Mouse (Mus musculus): ENCODE data around the gene Ctdnep1.
A peak's percentile ranks its signal among the peaks of the same experiment; 100 is the strongest.

The Ctdnep1 gene

GRCm38 (mm10) chr11:69983377-69983776, 2.4 kb downstream of the Ctdnep1 start:
- DNase-seq (ENCODE audit: low read depth, low spot score) = no peak

DNA sequence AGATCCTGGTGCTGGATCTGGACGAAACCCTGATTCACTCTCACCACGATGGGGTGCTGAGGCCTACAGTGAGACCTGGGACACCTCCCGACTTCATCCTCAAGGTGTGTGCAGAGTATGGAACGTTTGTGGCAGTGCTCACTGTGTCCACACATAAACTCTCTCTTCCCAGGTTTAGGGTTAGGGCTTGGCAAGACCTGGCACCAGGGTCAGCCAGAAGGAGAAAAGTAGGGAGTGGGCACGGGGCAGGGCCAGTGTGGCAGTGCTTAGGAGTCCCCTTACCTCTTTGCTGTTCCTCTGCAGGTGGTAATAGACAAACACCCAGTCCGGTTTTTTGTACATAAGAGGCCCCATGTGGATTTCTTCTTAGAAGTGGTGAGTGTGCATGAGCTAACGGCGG, 3.5 kb downstream of the Ctdnep1 start:
- DNase-seq (ENCODE audit: low read depth, low spot score) = no peak

GRCm38 (mm10) chr11:69989949-69990348, 9.0 kb downstream of the Ctdnep1 start:
- no peak for DNase-seq (ENCODE audit: low read depth, low spot score)

DNA sequence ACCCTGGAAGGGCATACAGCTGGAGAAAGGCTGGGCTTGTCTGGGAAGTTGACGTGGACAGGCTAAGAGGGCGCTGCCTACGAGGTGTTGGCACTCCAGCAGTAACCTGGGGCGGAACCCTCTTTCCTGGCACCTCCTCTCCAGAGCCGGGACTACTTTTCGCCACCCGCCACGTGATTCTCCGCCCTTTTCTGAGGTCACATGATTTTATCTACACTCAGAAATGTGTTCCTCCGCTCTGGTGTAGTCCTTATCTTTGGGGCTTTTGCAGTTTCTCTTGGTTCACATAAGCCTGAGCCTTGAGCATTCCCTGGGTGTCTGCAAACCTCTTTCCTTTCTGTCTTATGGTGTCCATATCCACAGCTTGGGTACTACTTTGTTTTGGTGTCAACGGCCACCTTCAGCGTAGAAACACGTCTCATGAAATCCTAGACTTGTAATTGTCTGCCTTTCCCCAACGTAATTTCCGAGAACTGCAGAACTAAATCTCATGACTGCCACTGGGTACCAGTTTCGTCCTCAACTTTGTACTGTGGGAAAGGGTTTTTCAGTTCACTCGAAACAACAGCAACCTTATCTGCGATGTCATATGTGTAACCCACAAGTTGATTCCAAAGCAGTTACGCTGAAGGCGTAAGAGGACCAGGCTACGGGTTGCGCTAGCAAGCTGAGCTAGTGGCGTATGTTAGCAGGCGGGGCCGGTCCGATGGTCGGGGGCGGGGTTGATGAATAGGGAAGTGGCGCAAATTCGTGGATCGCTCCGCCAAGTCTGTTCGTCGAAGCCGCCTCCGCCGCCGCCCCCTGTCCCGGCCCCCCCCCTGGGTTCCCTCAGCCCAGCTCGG, 10.1 kb downstream of the Ctdnep1 start, which contains the start of gene Gabarap:
Gene Gabarap (plus strand): TSS at position 294 of the 842 bp plus-strand sequence.
- DNase-seq (ENCODE audit: low read depth, low spot score) = peak; percentile 97

DNA sequence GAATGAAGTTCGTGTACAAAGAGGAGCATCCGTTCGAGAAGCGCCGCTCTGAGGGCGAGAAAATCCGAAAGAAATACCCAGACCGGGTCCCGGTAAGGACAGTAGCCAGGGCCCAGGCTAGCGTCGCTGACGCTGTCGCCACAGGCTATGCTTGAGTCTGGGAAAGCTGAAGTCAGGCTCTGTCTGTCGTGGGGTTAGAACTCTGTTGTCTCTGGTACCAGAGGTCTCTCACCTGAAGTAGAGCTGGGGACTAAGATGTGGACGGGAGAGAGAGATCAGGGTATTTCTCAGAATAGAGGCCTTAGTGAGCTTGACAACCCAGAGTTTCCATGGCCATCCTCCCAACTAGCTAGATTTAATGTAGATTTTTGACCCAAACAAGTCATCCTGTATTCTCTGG, 10.8 kb downstream of the Ctdnep1 start:
- DNase-seq (ENCODE audit: low read depth, low spot score) = no peak

GRCm38 (mm10) chr11:69992396-69992795, 11.4 kb downstream of the Ctdnep1 start:
- DNase-seq (ENCODE audit: low read depth, low spot score) = no peak

GRCm38 (mm10) chr11:69992932-69993331, 12.0 kb downstream of the Ctdnep1 start:
- DNase-seq (ENCODE audit: low read depth, low spot score) = no peak

DNA sequence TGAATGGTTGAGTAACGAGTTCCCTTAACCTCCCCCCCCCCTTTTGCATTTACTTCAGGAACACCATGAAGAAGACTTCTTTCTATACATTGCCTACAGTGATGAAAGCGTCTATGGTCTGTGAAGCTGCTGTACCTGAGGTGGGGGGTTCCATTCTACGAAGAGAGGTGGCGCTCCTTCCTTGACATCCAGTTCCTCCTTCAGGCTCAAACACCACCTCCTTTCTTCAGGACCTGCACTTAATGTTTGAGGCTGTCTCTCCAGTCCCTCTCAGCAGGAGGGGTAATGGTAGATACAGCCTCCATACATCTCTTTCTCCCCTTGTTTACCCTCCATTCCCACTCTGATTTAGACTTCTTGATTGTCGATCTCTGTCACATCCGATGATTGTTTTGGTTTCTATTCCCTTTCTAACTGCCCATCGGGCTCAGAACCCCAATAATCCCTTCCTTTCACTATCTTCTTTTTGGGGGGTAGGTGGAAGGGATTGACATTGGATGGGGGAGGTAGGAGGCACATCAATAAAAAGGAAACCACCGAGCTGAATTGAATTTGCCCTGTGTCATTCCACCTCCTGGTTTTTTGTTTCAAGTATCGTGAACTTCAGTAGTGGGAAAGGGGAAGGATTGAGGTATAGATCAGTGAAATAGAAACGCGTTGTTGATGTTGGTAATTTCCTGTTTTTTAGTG, 13.6 kb downstream of the Ctdnep1 start:
- no peak for DNase-seq (ENCODE audit: low read depth, low spot score)

- DNase-seq (ENCODE audit: low read depth, low spot score) = peak; percentile 99
Measured at GRCm38 (mm10) chr11:69995391-69995960, 14.5 kb downstream of the Ctdnep1 start, which contains the start of gene Phf23. Phf23 (plus strand) TSS chr11:69995777.

DNA sequence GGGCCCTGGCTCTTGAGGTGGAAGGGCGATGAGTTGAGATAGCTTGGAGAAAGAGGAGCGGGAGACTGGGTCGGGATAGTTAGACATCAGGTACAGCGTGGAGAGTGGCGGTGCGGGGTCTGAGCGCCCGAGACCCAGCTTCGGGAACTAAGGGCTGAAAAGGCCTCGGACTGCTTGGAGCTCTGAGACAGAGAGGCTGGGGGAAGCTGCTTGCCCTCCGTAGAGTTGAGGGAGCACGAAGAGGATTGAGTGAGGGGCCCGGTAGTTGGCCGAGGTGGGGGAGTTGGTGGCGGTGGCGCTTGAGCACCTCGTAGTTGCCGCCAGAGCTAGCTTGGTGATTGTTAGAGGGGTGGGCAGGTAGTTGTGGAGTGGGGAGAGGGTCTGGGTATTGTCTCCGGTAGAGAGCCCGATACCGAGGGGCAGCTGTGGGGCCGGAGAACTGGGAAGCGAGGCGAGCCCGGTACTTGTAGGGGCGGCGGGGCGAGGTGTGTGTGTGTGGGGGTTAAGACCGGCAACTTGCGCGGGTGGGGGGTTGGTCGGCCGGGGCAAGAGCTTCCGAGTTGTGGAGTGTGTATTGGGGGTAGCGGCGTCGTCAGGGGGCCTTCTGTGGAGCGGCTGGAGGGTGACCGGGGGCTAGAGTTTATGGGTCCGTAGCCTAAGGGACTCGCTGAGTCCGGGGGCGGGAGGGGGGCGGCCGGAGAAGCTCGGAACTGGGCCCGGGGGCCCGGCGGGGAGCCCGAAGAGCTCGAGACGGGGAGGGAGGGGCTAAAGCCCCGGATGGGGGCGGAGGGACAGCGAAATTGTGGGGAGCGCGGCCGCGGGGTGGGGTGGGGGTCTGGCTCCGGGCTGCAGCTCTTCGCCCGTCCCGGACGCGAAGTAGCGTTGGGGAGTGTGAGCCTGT, 15.5 kb downstream of the Ctdnep1 start:
- peak; percentile 53 for DNase-seq (ENCODE audit: low read depth, low spot score)

DNA sequence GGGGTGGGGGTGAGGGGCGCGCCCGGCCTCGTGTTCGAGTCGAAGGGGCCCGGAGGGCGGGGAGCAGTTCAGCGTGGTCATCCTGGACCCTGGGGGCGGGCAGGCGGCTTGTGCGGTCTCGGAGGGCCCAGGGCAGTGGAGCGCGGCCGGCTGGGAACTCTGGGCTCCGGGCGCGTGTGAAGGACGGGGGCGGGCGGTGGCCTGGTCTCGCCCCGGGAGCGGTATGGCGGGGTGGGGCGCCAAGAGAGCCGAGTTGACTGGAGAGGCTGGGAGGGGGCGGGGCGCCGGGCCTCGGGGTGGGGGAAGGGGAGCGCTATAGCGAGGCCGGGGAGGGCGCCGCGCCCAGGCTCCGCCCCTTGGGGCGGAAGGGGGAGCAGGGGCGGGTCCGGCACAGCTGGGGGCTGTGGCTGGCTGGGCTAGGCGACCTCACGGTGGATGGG, 16.1 kb downstream of the Ctdnep1 start:
- peak; percentile 87 for DNase-seq (ENCODE audit: low read depth, low spot score)

- no peak for DNase-seq (ENCODE audit: low read depth, low spot score)
Measured at GRCm38 (mm10) chr11:69998567-69999491, 17.9 kb downstream of the Ctdnep1 start.

DNA sequence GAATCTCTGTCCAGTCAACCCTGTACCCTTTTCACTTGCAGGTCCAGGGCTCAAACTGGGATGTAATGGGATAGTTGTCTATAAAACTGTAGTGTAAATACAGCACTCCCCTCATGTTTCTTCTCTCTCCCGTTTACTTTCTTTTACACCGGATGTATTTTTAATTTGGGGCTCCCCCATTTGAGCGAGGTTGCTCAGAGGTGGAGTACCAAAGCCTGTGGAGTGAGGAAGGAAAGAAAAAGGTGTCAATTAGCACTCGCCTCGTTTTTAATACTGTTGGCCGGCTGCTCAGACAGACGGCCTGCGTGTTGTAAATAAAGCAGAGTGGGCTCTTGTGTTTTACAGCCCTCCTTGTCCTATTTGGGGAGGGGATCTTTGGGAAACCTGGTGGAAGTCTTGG, 18.7 kb downstream of the Ctdnep1 start:
- no peak for DNase-seq (ENCODE audit: low read depth, low spot score)

DNA sequence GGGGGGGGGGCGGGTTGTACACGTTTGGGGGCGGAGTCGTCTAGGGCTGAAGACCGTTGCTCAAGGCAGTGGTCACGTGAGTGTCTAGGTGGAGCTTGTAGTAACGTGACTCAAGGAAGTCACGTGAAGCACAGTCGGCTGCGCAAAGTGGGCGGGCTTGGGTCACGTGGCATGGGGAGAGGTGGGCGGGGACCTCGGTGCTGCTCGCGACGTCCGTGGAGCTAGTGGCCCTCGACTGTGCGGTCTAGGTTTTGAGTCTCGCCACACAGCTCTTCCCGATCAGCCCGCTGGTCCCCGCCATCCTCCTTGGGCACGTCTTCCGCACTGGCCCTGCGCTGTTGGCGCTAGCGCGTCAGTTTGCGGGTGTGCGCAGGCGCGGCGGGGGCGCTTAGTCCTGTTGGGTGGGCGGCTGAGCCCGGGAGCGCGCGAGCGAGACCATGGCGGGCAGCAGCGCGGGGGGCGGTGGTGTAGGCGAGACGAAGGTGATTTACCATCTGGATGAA, 19.5 kb downstream of the Ctdnep1 start, which contains the start of gene Dvl2:
Gene Dvl2 (plus strand): TSS at position 200 of the 503 bp plus-strand sequence.
- peak; percentile 96 for DNase-seq (ENCODE audit: low read depth, low spot score)

DNA sequence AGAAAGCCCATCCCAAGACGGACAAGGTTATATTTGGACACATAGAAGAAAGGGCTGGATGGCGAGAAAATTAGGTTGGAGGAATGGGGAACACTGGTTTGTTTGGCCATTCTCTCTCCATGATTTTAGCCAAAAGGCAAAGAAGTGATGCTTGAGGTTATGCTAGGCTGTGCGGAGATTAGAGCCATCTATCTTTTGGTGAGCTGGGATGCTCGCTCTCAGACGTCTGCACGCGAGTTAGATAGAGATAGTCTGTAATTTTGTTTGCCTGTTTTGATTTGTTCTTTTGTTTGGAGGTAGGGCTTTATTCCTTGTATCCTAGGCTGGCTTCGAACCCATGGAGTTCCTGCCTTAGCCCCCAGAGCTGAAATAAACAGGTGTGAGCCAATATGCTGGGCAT, 20.2 kb downstream of the Ctdnep1 start:
- no peak for DNase-seq (ENCODE audit: low read depth, low spot score)

GRCm38 (mm10) chr11:70001865-70002264, 20.9 kb downstream of the Ctdnep1 start:
- DNase-seq (ENCODE audit: low read depth, low spot score) = peak; percentile 66

DNA sequence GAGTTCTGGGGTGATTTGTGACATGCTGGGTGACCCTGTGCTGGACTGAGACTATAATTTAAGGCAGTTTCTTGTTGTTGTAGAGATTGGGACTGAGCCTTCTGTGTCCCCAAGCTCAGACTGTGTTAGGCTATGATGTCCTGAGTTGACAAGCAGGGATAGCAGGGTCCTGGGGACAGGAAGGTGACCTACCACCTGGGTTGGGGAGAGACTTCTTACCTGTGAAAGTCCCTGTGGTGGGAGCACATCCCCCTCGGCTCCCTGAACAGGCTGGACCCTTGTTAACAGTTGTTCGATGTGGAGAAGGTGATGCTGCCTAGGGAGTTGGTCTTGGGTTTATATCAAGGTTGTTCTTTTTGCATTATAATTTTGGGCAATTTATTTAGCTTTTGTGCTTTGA, 21.5 kb downstream of the Ctdnep1 start:
- no peak for DNase-seq (ENCODE audit: low read depth, low spot score)

DNA sequence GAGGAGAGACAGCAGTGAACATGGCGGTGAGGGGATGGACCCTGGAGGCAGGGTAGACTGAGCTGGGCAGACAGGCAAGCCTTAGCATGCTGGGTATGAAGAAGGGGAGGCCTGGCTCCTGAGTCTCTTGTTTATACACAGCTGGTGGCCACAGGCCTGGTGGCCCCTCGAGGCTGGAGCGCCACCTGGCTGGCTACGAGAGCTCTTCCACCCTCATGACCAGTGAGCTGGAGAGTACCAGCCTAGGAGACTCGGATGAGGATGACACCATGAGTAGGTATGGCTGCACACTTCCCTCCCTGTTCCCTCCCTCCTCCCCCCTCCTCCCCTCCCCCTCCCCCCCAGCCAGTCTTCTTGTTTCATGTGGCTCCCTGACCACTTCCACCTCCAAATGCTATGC, 24.6 kb downstream of the Ctdnep1 start:
- no peak for DNase-seq (ENCODE audit: low read depth, low spot score)

- DNase-seq (ENCODE audit: low read depth, low spot score) = no peak
Measured at GRCm38 (mm10) chr11:70010033-70010432, 29.1 kb downstream of the Ctdnep1 start.

DNA sequence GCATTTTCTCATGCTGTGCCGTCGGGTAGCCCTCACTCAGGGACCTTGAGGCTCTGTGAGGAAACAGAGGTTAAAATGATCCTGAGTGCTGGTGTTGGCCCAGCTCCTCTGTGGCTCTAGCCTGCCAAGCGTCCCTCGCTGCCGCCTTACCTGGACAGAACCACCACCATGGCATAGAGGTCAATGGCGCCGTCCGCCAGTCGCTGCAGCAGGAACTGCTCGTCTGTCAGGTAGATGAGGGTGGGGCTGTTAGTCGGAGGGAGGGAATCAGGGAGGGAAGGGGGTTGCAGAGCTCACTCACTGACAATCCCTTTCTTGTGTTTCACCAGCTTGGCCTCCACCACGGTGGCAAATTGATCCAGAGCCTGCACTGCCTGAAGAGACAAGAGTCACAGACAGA, 29.6 kb downstream of the Ctdnep1 start:
- no peak for DNase-seq (ENCODE audit: low read depth, low spot score)
